Mouse (Mus musculus) regulatory T cell (primary cell): ENCODE measurements around the gene Stard10.

Source experiments
- in situ Hi-C: fragments of 300-600 bp; cut with MboI, MseI; formaldehyde crosslinking; loops from one replicate; pipeline ENCODE4 v1.15.1; 2025; ENCODE audit warnings: high pct_unique_total_duplicates

Gene Stard10

GRCm38 (mm10) chr7:101367901-101368852, 51.3 kb downstream of the Stard10 start:
- in situ Hi-C loops = no loop called here

- in situ Hi-C loops = loop anchor here (5.0 kb wide), 1 partner anchor 302 kb away; no protein-coding TSS in a partner anchor
These were observed 52.8 kb downstream of the Stard10 start for GRCm38 (mm10) chr7:101369666-101370065.

- in situ Hi-C loops = loop anchor here (5.0 kb wide), 1 partner anchor 306 kb away; no protein-coding TSS in a partner anchor
These were observed 56.2 kb downstream of the Stard10 start for GRCm38 (mm10) chr7:101373082-101373481.

- in situ Hi-C loops = loop anchor here (5.0 kb wide), 1 partner anchor 307 kb away; no protein-coding TSS in a partner anchor
These were observed 57.3 kb downstream of the Stard10 start for GRCm38 (mm10) chr7:101374155-101374554.

GRCm38 (mm10) chr7:101376701-101377340, 59.9 kb downstream of the Stard10 start:
- in situ Hi-C loops = loop anchor here (5.0 kb wide), 1 partner anchor 60 kb away; the partner anchor contains the start of gene Stard10

- in situ Hi-C loops = loop anchor here (5.0 kb wide), 1 partner anchor 61 kb away; the partner anchor contains the start of gene Stard10
These were observed 60.9 kb downstream of the Stard10 start for GRCm38 (mm10) chr7:101377741-101378262.

- in situ Hi-C loops = loop anchor here (5.0 kb wide), 1 partner anchor 61 kb away; the partner anchor contains the start of gene Stard10
These were observed 61.4 kb downstream of the Stard10 start for GRCm38 (mm10) chr7:101378285-101378684.

- in situ Hi-C loops = loop anchor here (5.0 kb wide), 1 partner anchor 62 kb away; the partner anchor contains the start of gene Stard10
These were observed 62.0 kb downstream of the Stard10 start for GRCm38 (mm10) chr7:101378796-101379465.

- in situ Hi-C loops = loop anchor here (5.0 kb wide), 1 partner anchor 62 kb away; the partner anchor contains the start of gene Stard10
These were observed 62.8 kb downstream of the Stard10 start for GRCm38 (mm10) chr7:101379732-101380131.

- in situ Hi-C loops = no loop called here
These were observed 64.6 kb downstream of the Stard10 start for GRCm38 (mm10) chr7:101381512-101381911.

GRCm38 (mm10) chr7:101382378-101382777, 65.5 kb downstream of the Stard10 start:
- in situ Hi-C loops = no loop called here

- in situ Hi-C loops = no loop called here
These were observed 66.9 kb downstream of the Stard10 start for GRCm38 (mm10) chr7:101383756-101384155.

GRCm38 (mm10) chr7:101384931-101385330, 68.0 kb downstream of the Stard10 start:
- in situ Hi-C loops = no loop called here

GRCm38 (mm10) chr7:101385331-101385733, 68.4 kb downstream of the Stard10 start:
- in situ Hi-C loops = no loop called here

- in situ Hi-C loops = no loop called here
These were observed 69.1 kb downstream of the Stard10 start for GRCm38 (mm10) chr7:101385866-101386452.

- in situ Hi-C loops = no loop called here
These were observed 72.4 kb downstream of the Stard10 start for GRCm38 (mm10) chr7:101389256-101389655.

- in situ Hi-C loops = no loop called here
These were observed 75.1 kb downstream of the Stard10 start for GRCm38 (mm10) chr7:101391909-101392479.

- in situ Hi-C loops = no loop called here
These were observed 76.1 kb downstream of the Stard10 start for GRCm38 (mm10) chr7:101393015-101393414.

GRCm38 (mm10) chr7:101393694-101394504, 77.0 kb downstream of the Stard10 start:
- in situ Hi-C loops = no loop called here

- in situ Hi-C loops = no loop called here
These were observed 77.7 kb downstream of the Stard10 start for GRCm38 (mm10) chr7:101394569-101394968.
